Mouse (Mus musculus) lung, adult 2 months (tissue): ENCODE measurements at regions not wholly inside any gene's neighbourhood (a gene's known extent, or its start where the extent isn't known, plus 50 kb on each side); places are given as distances from the start of the nearest gene placed in this dataset.

Experiments
- CTCF ChIP-seq: fragments of 200-500 bp; IDR thresholded peaks from 2 replicates; pipeline ENCODE4 v1.5.1; 2011; ENCODE audit warnings: mild to moderate bottlenecking, low read length, control low read depth; ENCODE audit not compliant: insufficient read depth
- POLR2A ChIP-seq: fragments of 200-500 bp; IDR thresholded peaks from 2 replicates; pipeline ENCODE4 v1.6.1; 2011; ENCODE audit warnings: low read depth, mild to moderate bottlenecking, control low read depth, low read length, borderline replicate concordance; ENCODE audit errors: extremely low read depth

DNA sequence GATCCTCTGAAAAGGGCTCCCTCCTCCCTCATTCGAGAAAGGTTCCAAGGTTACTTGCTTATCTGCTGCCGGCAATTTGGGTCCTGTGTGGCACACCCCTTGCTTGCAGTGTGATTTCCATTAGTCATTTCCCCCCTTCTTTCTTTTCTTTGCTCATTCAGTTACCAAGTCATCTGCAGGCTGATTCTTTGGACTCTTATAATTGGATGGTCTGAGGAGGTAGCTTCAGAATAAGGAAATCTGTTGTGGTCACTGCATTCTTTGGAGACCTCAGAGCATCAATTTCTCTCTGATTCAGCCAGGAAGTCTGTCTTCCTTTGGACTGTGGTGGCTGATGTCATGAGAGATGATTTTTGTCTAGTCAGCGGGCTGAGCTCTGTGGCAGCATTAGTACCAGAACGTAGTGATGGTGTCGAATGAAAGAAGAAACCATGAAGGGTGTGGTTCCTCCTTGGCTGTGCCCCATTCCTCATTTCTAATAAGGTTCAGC, 91.4 kb upstream of the Mdm1 start:
- TF ChIP-seq CTCF (no peak), POLR2A (no peak)
